Comparison of ENCODE assay signal across 8 mouse cellular contexts in genomic region chr17:17373918-17374910, GRCm38 (mm10). TPM values are rescaled to one million over a fixed set of nuclear protein-coding genes. Genes with fewer than 3 reads are reported as not detected.
DNase-seq lines count a peak whose midpoint lies in the region; ATAC-seq and TF ChIP-seq lines count a peak whose summit lies in the region.

Gene Riok2, plus strand, starts transcription at chr17:17374309.

- H3K4me3 ChIP-seq in bone marrow, adult 2 months (replicated peaks; ENCODE audit: control insufficient read depth, low read depth, low read length), result peak within 1 kb of the TSS; percentile 78
- H3K4me3 ChIP-seq in embryonic facial prominence, embryonic 15.5 days (replicated peaks), result peak within 1 kb of the TSS; percentile 74
- peak within 1 kb of the TSS; percentile 70 for H3K4me3 ChIP-seq in limb, embryonic 14.5 days (replicated peaks; ENCODE audit: low read length)
- H3K4me3 ChIP-seq in midbrain, postnatal 0 days (ENCODE audit: low read depth, low read length), result peak within 1 kb of the TSS; percentile 65

- peak; percentile 69; the same call in 1 of the 2 replicates for TF ChIP-seq POLR2A in bone marrow, adult 2 months (IDR thresholded peaks at IDR 0.05; ENCODE audit: borderline replicate concordance, control insufficient read depth, low read depth, low read length)
- TF ChIP-seq POLR2A in limb, embryonic 14.5 days (IDR thresholded peaks at IDR 0.05; ENCODE audit: borderline replicate concordance, extremely low read depth, insufficient read depth, insufficient read length), result peak; percentile 69; the same call in 1 of the 2 replicates

- no peaks in the 10 kb centered on the region; the same call in 1 of the 2 replicates for H3K4me1 ChIP-seq in bone marrow, adult 2 months (ENCODE audit: control insufficient read depth, insufficient read depth, low read length)
- H3K4me1 ChIP-seq in embryonic facial prominence, embryonic 15.5 days, result peaks cover 11% of the 10 kb centered on the region
- H3K4me1 ChIP-seq in limb, embryonic 14.5 days (ENCODE audit: control insufficient read depth, insufficient read depth, low read length), result peaks cover 5% of the 10 kb centered on the region; the same call in 1 of the 2 replicates
- peaks cover 6% of the 10 kb centered on the region; the same call in 1 of the 2 replicates for H3K4me1 ChIP-seq in midbrain, postnatal 0 days (ENCODE audit: insufficient read depth, low read length)

- TF ChIP-seq CTCF in bone marrow, adult 2 months (IDR thresholded peaks at IDR 0.05; ENCODE audit: control insufficient read depth, insufficient read depth, low read length), result no peak
- TF ChIP-seq CTCF in midbrain, postnatal 0 days (IDR thresholded peaks at IDR 0.05), result no peak

- ATAC-seq in embryonic facial prominence, embryonic 15.5 days (ENCODE audit: insufficient number of reproducible peaks, low FRiP score, low TSS enrichment, low read depth), result peak; percentile 96
- ATAC-seq in limb, embryonic 14.5 days (ENCODE audit: low FRiP score, low read depth), result peak; percentile 99
- ATAC-seq in midbrain, postnatal 0 days (ENCODE audit: low FRiP score), result peak; percentile 99

- no peaks in the 10 kb centered on the region for H3K27me3 ChIP-seq in embryonic facial prominence, embryonic 15.5 days
- H3K27me3 ChIP-seq in limb, embryonic 14.5 days (ENCODE audit: control insufficient read depth, insufficient read depth, low read length), result no peaks in the 10 kb centered on the region
- H3K27me3 ChIP-seq in midbrain, postnatal 0 days (ENCODE audit: insufficient read depth, low read length), result no peaks in the 10 kb centered on the region

- under 1% methylated on average over 48 of the region's 48 CpGs for WGBS in bone marrow, adult 2 months
- under 1% methylated on average over 48 of the region's 48 CpGs for WGBS in embryonic facial prominence, embryonic 15.5 days
- under 1% methylated on average over 48 of the region's 48 CpGs for WGBS in limb, embryonic 14.5 days
- WGBS in midbrain, postnatal 0 days, result under 1% methylated on average over 48 of the region's 48 CpGs

- H3K9me3 ChIP-seq in embryonic facial prominence, embryonic 15.5 days (replicated peaks), result no peaks in the 10 kb centered on the region
- no peaks in the 10 kb centered on the region for H3K9me3 ChIP-seq in limb, embryonic 14.5 days (ENCODE audit: control insufficient read depth, low read length)
- no peaks in the 10 kb centered on the region for H3K9me3 ChIP-seq in midbrain, postnatal 0 days (ENCODE audit: low read length)

- peak within 1 kb of the TSS; percentile 64 for H3K4me2 ChIP-seq in embryonic facial prominence, embryonic 15.5 days (replicated peaks)
- peak within 1 kb of the TSS; percentile 75 for H3K4me2 ChIP-seq in limb, embryonic 14.5 days (replicated peaks; ENCODE audit: low read depth, low read length, severe bottlenecking)
- peak within 1 kb of the TSS; percentile 85 for H3K4me2 ChIP-seq in midbrain, postnatal 0 days (ENCODE audit: low read depth, low read length, poor library complexity, severe bottlenecking)

- peak within 1 kb of the TSS; percentile 72 for H3K9ac ChIP-seq in embryonic facial prominence, embryonic 15.5 days
- peak within 1 kb of the TSS; percentile 78 for H3K9ac ChIP-seq in limb, embryonic 14.5 days (ENCODE audit: low read depth, low read length, severe bottlenecking)
- peak within 1 kb of the TSS; percentile 67 for H3K9ac ChIP-seq in midbrain, postnatal 0 days (replicated peaks; ENCODE audit: low read length, poor library complexity, severe bottlenecking)

- H3K27ac ChIP-seq in bone marrow, adult 2 months (ENCODE audit: control insufficient read depth, insufficient read depth, low read depth, low read length, poor library complexity), result peak within 1 kb of the TSS; percentile 80
- H3K27ac ChIP-seq in embryonic facial prominence, embryonic 15.5 days (replicated peaks), result peak within 1 kb of the TSS; percentile 91
- H3K27ac ChIP-seq in limb, embryonic 14.5 days (replicated peaks; ENCODE audit: low read depth, low read length), result peak within 1 kb of the TSS; percentile 82
- peak within 1 kb of the TSS; percentile 72 for H3K27ac ChIP-seq in midbrain, postnatal 0 days (ENCODE audit: low read depth, low read length)

- peak; percentile 100 for DNase-seq in 416B (ENCODE audit: low read depth)
- DNase-seq in heart, adult 8-10 months (ENCODE audit: low spot score), result peak; percentile 98
- peak; percentile 99 for DNase-seq in kidney, adult 9 months
- DNase-seq in limb, embryonic 14.5 days (ENCODE audit: low spot score), result peak; percentile 99
- peak; percentile 99 for DNase-seq in midbrain, postnatal 0 days (ENCODE audit: low spot score)
- peak; percentile 85 to 89 for DNase-seq in spleen, postnatal 14 days (ENCODE audit: low spot score in 2 of 2)

- peaks cover 14% of the 10 kb centered on the region; the same call in 1 of the 2 replicates for H3K36me3 ChIP-seq in embryonic facial prominence, embryonic 15.5 days
- H3K36me3 ChIP-seq in limb, embryonic 14.5 days (ENCODE audit: control insufficient read depth, insufficient read depth, low read length), result peaks cover 13% of the 10 kb centered on the region
- 0 out of 2 replicates have a peak, but pooled peaks cover 2% of the 10 kb centered on the region for H3K36me3 ChIP-seq in midbrain, postnatal 0 days (ENCODE audit: insufficient read depth, low read length)

RNA-seq across cellular contexts. Expression of gene Riok2, which starts in this region (rescaled TPM):
- polyA plus RNA-seq in bone marrow, adult 2 months (2011; ENCODE audit: insufficient read depth, insufficient read length, low replicate concordance, missing spikeins), result 4.4 and 10.3 TPM in 2 replicates
- polyA plus RNA-seq in embryonic facial prominence, embryonic 15.5 days (2015; fragmentation: Nextera tagmentation; extraction: Ambion mirVana), result 23.2 and 23.6 TPM in 2 replicates
- total RNA-seq in heart, adult 8-10 months (2022), result 10 to 100 TPM; 15.4 to 20.2 (median 16.4) TPM
- polyA plus RNA-seq in limb, embryonic 14.5 days (2012; rRNA removed), result 32.9 and 33.7 TPM in 2 replicates
- 24.5 and 27.2 TPM in 2 replicates for polyA plus RNA-seq in limb, embryonic 14.5 days (2014; fragmentation: Nextera tagmentation; extraction: Ambion mirVana)
- 28.6 and 33.6 TPM in 2 replicates for total RNA-seq in midbrain, postnatal 0 days (2014; rRNA removed)
- polyA plus RNA-seq in midbrain, postnatal 0 days (2015; fragmentation: Nextera tagmentation; extraction: Ambion mirVana), result 11.2 and 12.7 TPM in 2 replicates

Comparison
In these comparisons a context has a peak if more than half of its experiments do, and no peak if none do; other contexts are left out.
1. Peak in every context shown above with its lines: DNase-seq, ATAC-seq, H3K4me3 ChIP-seq and H3K27ac ChIP-seq.